Mouse (Mus musculus): ENCODE measurements at regions not wholly inside any gene's neighbourhood (a gene's known extent, or its start where the extent isn't known, plus 50 kb on each side); places are given as distances from the start of the nearest gene placed in this dataset.

GRCm38 (mm10) chr2:30718741-30719381, 84.6 kb downstream of the 1700001O22Rik start:
- no peak for TF ChIP-seq CTCF (IDR thresholded peaks at IDR 0.05; ENCODE audit: borderline replicate concordance, insufficient read depth, low read length)
- TF ChIP-seq POLR2A (IDR thresholded peaks at IDR 0.05; ENCODE audit: low read depth, low read length) = no peak

All from embryonic fibroblast, embryonic 13.5 days (primary cell).